Mouse (Mus musculus): ENCODE data around the gene B020011L13Rik. TPM values are rescaled to one million over a fixed set of nuclear protein-coding genes. Genes with fewer than 3 reads are reported as not detected.
"Not testable (repeated sequence)": the region's sequence is repeated elsewhere in the genome, so short reads cannot be mapped to it uniquely, and the experiment has no call there.

The B020011L13Rik gene
- polyA plus RNA-seq (2012; fragmentation: generic; extraction: Trizol) = not detected

DNA sequence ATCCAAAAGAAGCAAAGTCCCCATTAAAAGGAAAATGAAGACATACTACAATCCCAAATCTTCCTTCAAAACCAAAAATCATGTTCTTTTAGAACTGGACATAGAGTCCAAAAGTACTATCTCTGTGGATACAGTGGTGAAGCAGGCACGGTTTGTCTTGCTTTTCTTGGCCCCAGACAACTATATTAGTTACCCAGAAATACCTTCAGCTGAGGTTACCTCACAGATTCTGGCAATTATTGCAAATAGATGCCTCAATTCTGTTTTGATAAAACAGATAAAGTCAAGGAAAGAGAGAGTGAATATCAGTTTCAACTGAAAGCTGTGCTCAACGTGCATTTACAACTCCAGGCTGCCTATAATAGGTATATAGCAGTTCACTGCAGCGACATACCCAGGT, at the start of gene B020011L13Rik:
Gene B020011L13Rik (plus strand): TSS at position 301 of the 400 bp plus-strand sequence.
- H3K4me2 ChIP-seq (ENCODE audit: low read depth); H3K79me2 ChIP-seq (ENCODE audit: control insufficient read depth, insufficient read depth); H3ac ChIP-seq (ENCODE audit: control insufficient read depth, insufficient read length); H3K36me3 ChIP-seq (ENCODE audit: control insufficient read depth, insufficient read depth); H3K4me3 ChIP-seq; H3K27me3 ChIP-seq (ENCODE audit: control insufficient read depth, insufficient read depth, insufficient read length): not testable (repeated sequence)

DNA sequence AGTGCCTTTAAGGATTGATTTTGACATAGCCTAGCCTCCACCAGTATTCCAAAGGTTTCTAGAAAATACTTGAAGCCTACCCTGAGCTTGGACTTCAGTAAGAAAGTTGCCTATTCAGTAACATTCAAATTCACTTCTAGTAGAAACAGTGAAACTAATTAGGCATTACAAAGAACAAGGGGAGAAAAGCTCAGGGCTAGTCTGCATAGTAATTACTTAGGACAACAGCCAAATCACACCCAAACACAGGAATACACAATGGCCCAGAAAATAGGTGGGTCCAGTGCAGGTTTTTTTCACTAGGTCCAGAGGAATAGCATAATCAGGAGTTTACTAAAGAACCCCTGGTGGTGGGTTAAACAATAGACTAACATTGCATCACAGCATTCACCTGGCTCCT, 35.3 kb downstream of the B020011L13Rik start:
- H3K27me3 ChIP-seq (ENCODE audit: control insufficient read depth, insufficient read depth, insufficient read length); H3K4me3 ChIP-seq; H3K36me3 ChIP-seq (ENCODE audit: control insufficient read depth, insufficient read depth); H3ac ChIP-seq (ENCODE audit: control insufficient read depth, insufficient read length); H3K4me2 ChIP-seq (ENCODE audit: low read depth); H3K79me2 ChIP-seq (ENCODE audit: control insufficient read depth, insufficient read depth): not testable (repeated sequence)

DNA sequence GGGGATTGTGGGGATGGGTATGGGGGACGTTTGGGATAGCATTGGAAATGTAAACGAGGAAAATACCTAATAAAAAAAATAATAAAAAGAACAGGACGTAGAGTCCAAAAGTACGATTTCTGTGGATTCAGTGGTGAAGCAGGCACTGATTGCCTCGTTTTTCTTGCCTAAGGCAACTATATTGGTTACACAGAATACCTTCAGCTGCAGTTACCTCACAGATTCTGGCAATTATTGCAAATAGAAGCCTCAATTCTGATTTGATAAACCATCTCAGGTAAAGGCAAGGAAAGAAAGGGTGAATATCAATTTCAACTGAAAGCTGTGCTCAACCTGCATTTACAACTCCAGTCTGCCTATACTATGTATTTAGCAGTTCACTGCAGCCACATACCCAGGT, 48.8 kb downstream of the B020011L13Rik start, which contains the start of gene Gm28360:
Gene Gm28360 (plus strand): TSS at position 301 of the 400 bp plus-strand sequence.
- not testable (repeated sequence) for H3K4me3 ChIP-seq; H3K79me2 ChIP-seq (ENCODE audit: control insufficient read depth, insufficient read depth); H3K36me3 ChIP-seq (ENCODE audit: control insufficient read depth, insufficient read depth); H3K27me3 ChIP-seq (ENCODE audit: control insufficient read depth, insufficient read depth, insufficient read length); H3ac ChIP-seq (ENCODE audit: control insufficient read depth, insufficient read length); H3K4me2 ChIP-seq (ENCODE audit: low read depth)

DNA sequence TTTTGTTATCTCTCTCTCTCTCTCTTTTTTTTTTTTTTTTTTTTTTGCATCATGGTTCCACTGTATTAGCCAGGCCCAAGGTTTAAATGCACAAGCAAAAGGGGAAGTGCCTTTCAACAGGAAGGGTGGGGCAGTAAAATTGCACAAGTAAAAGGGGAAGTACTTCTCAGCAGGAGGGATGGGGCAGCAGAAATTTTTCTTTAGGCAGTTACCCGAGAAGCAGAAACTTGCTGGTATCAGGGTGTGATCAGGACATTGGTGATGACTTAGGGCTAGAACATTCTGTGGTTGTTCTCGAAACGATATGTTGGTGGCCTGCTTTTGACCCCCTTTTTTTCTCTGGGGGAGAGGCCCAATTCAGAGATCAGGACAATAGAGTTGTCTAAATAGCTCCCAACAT, 70.8 kb downstream of the B020011L13Rik start:
- H3K4me2 ChIP-seq (ENCODE audit: low read depth); H3ac ChIP-seq (ENCODE audit: control insufficient read depth, insufficient read length); H3K4me3 ChIP-seq; H3K27me3 ChIP-seq (ENCODE audit: control insufficient read depth, insufficient read depth, insufficient read length); H3K79me2 ChIP-seq (ENCODE audit: control insufficient read depth, insufficient read depth); H3K36me3 ChIP-seq (ENCODE audit: control insufficient read depth, insufficient read depth): not testable (repeated sequence)

Other genes with a start within 250 kb of the B020011L13Rik start
- not detected for gene Gm28363, start 84.0 kb upstream of the B020011L13Rik start, polyA plus RNA-seq (2012; fragmentation: generic; extraction: Trizol)
- not detected for gene Gm28360, start 48.9 kb downstream of the B020011L13Rik start, polyA plus RNA-seq (2012; fragmentation: generic; extraction: Trizol)
- gene Gm28168, start 146.9 kb downstream of the B020011L13Rik start, polyA plus RNA-seq (2012; fragmentation: generic; extraction: Trizol) = not detected
- gene Gm7145, start 184.8 kb downstream of the B020011L13Rik start, polyA plus RNA-seq (2012; fragmentation: generic; extraction: Trizol) = not detected